In the genomic region with DNA sequence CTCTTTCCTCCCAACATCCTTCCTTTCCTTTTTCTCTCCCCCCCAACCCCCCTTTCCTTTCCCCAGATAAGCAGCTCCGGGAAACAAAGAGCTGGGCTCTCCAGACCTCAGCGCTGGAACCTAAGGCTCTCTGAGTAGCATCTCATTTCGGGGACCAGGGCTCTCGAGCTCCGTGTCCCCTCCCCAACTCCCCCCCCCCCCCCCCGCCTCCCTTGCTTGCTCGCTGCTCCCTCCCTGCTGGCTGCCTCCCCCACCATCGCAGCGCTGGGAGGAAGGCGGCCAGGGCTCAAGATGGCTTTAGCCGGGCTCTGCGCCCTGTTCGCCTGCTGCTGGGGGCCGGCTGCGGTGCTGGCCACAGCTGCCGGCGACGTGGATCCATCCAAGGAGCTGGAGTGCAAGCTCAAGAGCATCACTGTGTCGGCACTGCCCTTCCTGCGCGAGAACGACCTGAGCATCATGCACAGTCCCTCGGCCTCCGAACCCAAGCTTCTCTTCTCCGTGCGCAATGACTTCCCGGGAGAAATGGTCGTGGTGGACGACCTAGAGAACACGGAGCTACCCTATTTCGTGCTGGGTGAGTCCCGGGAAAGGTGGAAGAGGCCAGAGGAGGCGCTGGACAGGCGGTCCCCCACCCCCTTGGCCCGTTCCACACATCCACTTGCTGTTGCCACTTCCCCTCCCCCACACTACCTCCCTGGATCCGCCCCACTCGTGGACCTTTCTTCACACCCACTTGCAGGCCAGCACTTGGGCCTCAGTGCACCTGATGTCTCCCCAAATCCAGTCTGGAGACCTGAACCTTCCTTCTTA, we compare ENCODE assay signal across 9 mouse cellular contexts. TPM values are rescaled to one million over a fixed set of nuclear protein-coding genes. Genes with fewer than 3 reads are reported as not detected.
DNase-seq lines count a peak whose midpoint lies in the region; ATAC-seq and TF ChIP-seq lines count a peak whose summit lies in the region.
"Had no signal": no experiment of that assay in that cellular context is flagged by ENCODE, and none has a peak within 500 bp of the region (broad histone marks: within the 10 kb centered on the region; RNA-seq: fewer than 3 reads in every experiment).

No protein-coding gene starts in this region.

- peak; percentile 2 for DNase-seq in adrenal gland, postnatal 25 days
- no peak for DNase-seq in adrenal gland, postnatal 4 days (ENCODE audit: low spot score in 2 of 2)
- DNase-seq in embryo, embryonic 9.5 days (ENCODE audit: extremely low spot score) = peak; percentile 48
- DNase-seq in neural tube, embryonic 10.5 days (ENCODE audit: extremely low spot score, low spot score) = peak; percentile 69
- DNase-seq in kidney, adult 8-10 months = no peak

- no peaks in the 10 kb centered on the region for H3K9me3 ChIP-seq in E14TG2a.4 (ENCODE audit: low read length)
- no peaks in the 10 kb centered on the region for H3K9me3 ChIP-seq in intestine, embryonic 15.5 days

- peaks cover 4% of the 10 kb centered on the region for H3K4me1 ChIP-seq in E14TG2a.4 (replicated peaks; ENCODE audit: low read depth, low read length)
- no peaks in the 10 kb centered on the region for H3K4me1 ChIP-seq in intestine, embryonic 15.5 days (replicated peaks)

- H3K27ac ChIP-seq in intestine, embryonic 15.5 days = no peak overlapping the region

- TF ChIP-seq CTCF in E14TG2a.4 (conservative IDR thresholded peaks at IDR 0.05; ENCODE audit: low read length) = no peak

- H3K4me3 ChIP-seq in E14TG2a.4 (replicated peaks; ENCODE audit: low read length) = peak overlapping the region; percentile 74
- H3K4me3 ChIP-seq in intestine, embryonic 15.5 days (replicated peaks) = peak overlapping the region; percentile 35

- 0 out of 2 replicates have a peak, but pooled peaks have one; percentile 34 for ATAC-seq in intestine, embryonic 15.5 days
- no peak for ATAC-seq in megakaryocyte, adult 5-6 weeks (ENCODE audit: poor library complexity, severe bottlenecking)

- H3K36me3 ChIP-seq in E14TG2a.4 (ENCODE audit: insufficient read depth, low read length) = no peaks in the 10 kb centered on the region
- H3K36me3 ChIP-seq in intestine, embryonic 15.5 days = no peaks in the 10 kb centered on the region

- under 1% methylated on average over 36 of the region's 37 CpGs for WGBS in intestine, embryonic 15.5 days

- peak overlapping the region; percentile 55 for H3K4me2 ChIP-seq in intestine, embryonic 15.5 days (replicated peaks)

- peaks cover 30% of the 10 kb centered on the region for H3K27me3 ChIP-seq in E14TG2a.4 (ENCODE audit: insufficient read depth, low read length)
- H3K27me3 ChIP-seq in intestine, embryonic 15.5 days (replicated peaks) = peaks cover 19% of the 10 kb centered on the region

- H3K9ac ChIP-seq in intestine, embryonic 15.5 days = no peak overlapping the region

RNA-seq across cellular contexts. Expression of a gene that starts 0.4 kb away (rescaled TPM):
- 8.0 and 10.0 TPM in 2 replicates for total RNA-seq in adrenal gland, postnatal 25 days (2021)
- 10 to 100 TPM in 1 of 2 experiments, 1 to 10 TPM in 1; 8.5 to 10.7 TPM for total RNA-seq in adrenal gland, postnatal 4 days (2021)
- polyA plus RNA-seq in intestine, embryonic 15.5 days (2015; fragmentation: Nextera tagmentation; extraction: Ambion mirVana) = 0.97 and 1.1 TPM in 2 replicates
- total RNA-seq in megakaryocyte, adult 5-6 weeks (2015) = not detected in 2 replicates
- not detected in 2 replicates for total RNA-seq in megakaryocyte, adult 5-6 weeks (2017)
- total RNA-seq: neutrophil, adult 5-6 weeks had no signal

RNA-seq across cellular contexts. Expression of a gene that starts 6.4 kb away (rescaled TPM):
- total RNA-seq in adrenal gland, postnatal 25 days (2021) = 0.33 and 0.58 TPM in 2 replicates
- total RNA-seq in adrenal gland, postnatal 4 days (2021) = 1 to 10 TPM; 2.7 to 3.6 TPM
- 0.47 and 0.54 TPM in 2 replicates for polyA plus RNA-seq in intestine, embryonic 15.5 days (2015; fragmentation: Nextera tagmentation; extraction: Ambion mirVana)
- total RNA-seq in megakaryocyte, adult 5-6 weeks (2015) = not detected in 2 replicates
- total RNA-seq in megakaryocyte, adult 5-6 weeks (2017) = not detected in 2 replicates
- total RNA-seq: neutrophil, adult 5-6 weeks had no signal

Comparison
In these comparisons a context has a peak if more than half of its experiments do, and no peak if none do; other contexts are left out.
1. DNase-seq: peak in adrenal gland, postnatal 25 days (single experiment), embryo, embryonic 9.5 days (single experiment) and neural tube, embryonic 10.5 days (single experiment); none in adrenal gland, postnatal 4 days (0 of 2) and kidney, adult 8-10 months (0 of 2).